Mouse (Mus musculus): Measurements from ENCODE around the gene Acvrl1.

Acvrl1 gene

GRCm38 (mm10) chr15:101145424-101146099, 17.2 kb downstream of the Acvrl1 start:
- CTCF ChIA-PET, result interaction anchor here (0.6 to 3.4 kb wide), 51 partner anchors 8 to 1979 kb away, joined by 3 to 19 read pairs (median 3); partner anchors contain the start of genes Acvr1b (in 2 of the 4), Ankrd33 (in 1 of the 4) and Atg101 (in 1 of the 4)
- POLR2A ChIA-PET, result interaction anchor here in 3 of 4 experiments (0.6 to 3.5 kb wide), 34 partner anchors 9 to 237 kb away, joined by 3 to 35 read pairs (median 4); partner anchors contain the start of gene Acvr1b (in 1 of the 3)

- ChIA-PET CTCF (interaction anchor here (0.6 to 3.4 kb wide), 47 partner anchors 8 to 1980 kb away, joined by 3 to 19 read pairs (median 4); partner anchors contain the start of genes Acvr1b (in 2 of the 4), Ankrd33 (in 1 of the 4) and Atg101 (in 1 of the 4)), POLR2A (interaction anchor here in 3 of 4 experiments (0.6 to 3.5 kb wide), 36 partner anchors 8 to 496 kb away, joined by 3 to 35 read pairs (median 4); partner anchors contain the start of gene Acvr1b (in 2 of the 3))
Observed at GRCm38 (mm10) chr15:101146100-101146965, 18.0 kb downstream of the Acvrl1 start.

GRCm38 (mm10) chr15:101147115-101147909, 19.0 kb downstream of the Acvrl1 start:
- ChIA-PET CTCF (interaction anchor here in 1 of 4 experiments (0.6 to 3.4 kb wide), 7 partner anchors 12 to 99 kb away, joined by 3 to 19 read pairs (median 7); no protein-coding TSS in a partner anchor), POLR2A (interaction anchor here (0.5 to 3.5 kb wide), 12 partner anchors 16 to 164 kb away, joined by 3 to 34 read pairs (median 5); partner anchors contain the start of genes Acvr1b (in 1 of the 4) and Acvrl1 (in 1 of the 4))

GRCm38 (mm10) chr15:101147910-101148273, 19.6 kb downstream of the Acvrl1 start:
- ChIA-PET POLR2A (interaction anchor here (0.5 to 2.6 kb wide), 13 partner anchors 16 to 164 kb away, joined by 3 to 14 read pairs (median 5); partner anchors contain the start of genes Acvr1b (in 2 of the 4) and Acvrl1 (in 1 of the 4)), CTCF (interaction anchor here in 3 of 4 experiments (0.6 to 1.9 kb wide), 9 partner anchors 10 to 155 kb away, joined by 3 to 7 read pairs (median 4); no protein-coding TSS in a partner anchor)

GRCm38 (mm10) chr15:101148604-101149003, 20.3 kb downstream of the Acvrl1 start:
- CTCF ChIA-PET, result interaction anchor here in 3 of 4 experiments (0.5 to 1.0 kb wide), 8 partner anchors 9 to 465 kb away, joined by 3 to 5 read pairs (median 4); no protein-coding TSS in a partner anchor
- POLR2A ChIA-PET, result interaction anchor here in 3 of 4 experiments (0.6 to 2.6 kb wide), 9 partner anchors 13 to 60 kb away, joined by 3 to 14 read pairs (median 4); partner anchors contain the start of genes Acvr1b (in 1 of the 3) and Acvrl1 (in 1 of the 3)

- ChIA-PET CTCF (interaction anchor here in 2 of 4 experiments (0.7 to 1.2 kb wide), 2 partner anchors 46 to 89 kb away, joined by 3 read pairs; no protein-coding TSS in a partner anchor), POLR2A (interaction anchor here in 3 of 4 experiments (0.6 to 4.3 kb wide), 6 partner anchors 12 to 27 kb away, joined by 3 to 20 read pairs (median 4); no protein-coding TSS in a partner anchor)
Observed at GRCm38 (mm10) chr15:101151409-101152261, 23.3 kb downstream of the Acvrl1 start.

- CTCF ChIA-PET, result interaction anchor here in 1 of 4 experiments (1.4 kb wide), 1 partner anchor 9 kb away, joined by 4 read pairs; no protein-coding TSS in a partner anchor
- POLR2A ChIA-PET, result interaction anchor here in 2 of 4 experiments (0.7 to 4.3 kb wide), 3 partner anchors 8 to 62 kb away, joined by 3 to 20 read pairs (median 4); no protein-coding TSS in a partner anchor
Observed at GRCm38 (mm10) chr15:101154700-101155616, 26.6 kb downstream of the Acvrl1 start.

GRCm38 (mm10) chr15:101160128-101160527, 31.8 kb downstream of the Acvrl1 start:
- ChIA-PET CTCF (no interaction called here), POLR2A (interaction anchor here in 1 of 4 experiments (0.6 kb wide), 1 partner anchor 1152 kb away, joined by 3 read pairs; no protein-coding TSS in a partner anchor)

GRCm38 (mm10) chr15:101160591-101160990, 32.3 kb downstream of the Acvrl1 start:
- CTCF ChIA-PET, result interaction anchor here in 1 of 4 experiments (0.9 kb wide), 1 partner anchor 80 kb away, joined by 4 read pairs; no protein-coding TSS in a partner anchor
- POLR2A ChIA-PET, result interaction anchor here in 2 of 4 experiments (1.3 to 5.4 kb wide), 3 partner anchors 9 to 18 kb away, joined by 4 to 55 read pairs (median 6); partner anchors contain the start of gene Acvr1b (in 1 of the 2)

- CTCF ChIA-PET, result interaction anchor here in 1 of 4 experiments (0.9 kb wide), 1 partner anchor 79 kb away, joined by 4 read pairs; no protein-coding TSS in a partner anchor
- POLR2A ChIA-PET, result interaction anchor here in 2 of 4 experiments (1.3 to 5.4 kb wide), 3 partner anchors 8 to 19 kb away, joined by 4 to 55 read pairs (median 6); partner anchors contain the start of gene Acvr1b (in 1 of the 2)
Observed at GRCm38 (mm10) chr15:101161534-101161933, 33.2 kb downstream of the Acvrl1 start.

GRCm38 (mm10) chr15:101163056-101163458, 34.7 kb downstream of the Acvrl1 start:
- ChIA-PET POLR2A (interaction anchor here in 3 of 4 experiments (0.6 to 5.4 kb wide), 29 partner anchors 10 to 1021 kb away, joined by 3 to 55 read pairs (median 6); partner anchors contain the start of genes Acvr1b (in 3 of the 3) and Atg101 (in 1 of the 3)), CTCF (interaction anchor here in 1 of 4 experiments (0.7 to 2.1 kb wide), 5 partner anchors 15 to 78 kb away, joined by 3 to 16 read pairs (median 3); no protein-coding TSS in a partner anchor)

GRCm38 (mm10) chr15:101163854-101164253, 35.5 kb downstream of the Acvrl1 start:
- ChIA-PET POLR2A (interaction anchor here (0.5 to 5.4 kb wide), 68 partner anchors 9 to 656 kb away, joined by 3 to 55 read pairs (median 4); partner anchors contain the start of genes Acvr1b (in 4 of the 4), Acvrl1 (in 1 of the 4), Atg101 (in 1 of the 4) and Dazap2 (in 1 of the 4)), CTCF (interaction anchor here (0.5 to 2.1 kb wide), 13 partner anchors 10 to 410 kb away, joined by 3 to 16 read pairs (median 4); partner anchors contain the start of gene Acvr1b (in 1 of the 4))

- CTCF ChIA-PET, result interaction anchor here (0.5 to 2.1 kb wide), 12 partner anchors 9 to 411 kb away, joined by 3 to 16 read pairs (median 4); partner anchors contain the start of gene Acvr1b (in 1 of the 4)
- POLR2A ChIA-PET, result interaction anchor here (0.5 to 5.4 kb wide), 64 partner anchors 9 to 657 kb away, joined by 3 to 55 read pairs (median 4); partner anchors contain the start of genes Acvr1b (in 4 of the 4), Acvrl1 (in 1 of the 4) and Dazap2 (in 1 of the 4)
Observed at GRCm38 (mm10) chr15:101164291-101164690, 36.0 kb downstream of the Acvrl1 start.

Measured in embryonic stem cell, embryonic (primary cell).